Mouse (Mus musculus): ENCODE measurements around the gene Cldn14.
"Not testable (repeated sequence)": the region's sequence is repeated elsewhere in the genome, so short reads cannot be mapped to it uniquely, and the experiment has no call there.

Cldn14 gene

DNA sequence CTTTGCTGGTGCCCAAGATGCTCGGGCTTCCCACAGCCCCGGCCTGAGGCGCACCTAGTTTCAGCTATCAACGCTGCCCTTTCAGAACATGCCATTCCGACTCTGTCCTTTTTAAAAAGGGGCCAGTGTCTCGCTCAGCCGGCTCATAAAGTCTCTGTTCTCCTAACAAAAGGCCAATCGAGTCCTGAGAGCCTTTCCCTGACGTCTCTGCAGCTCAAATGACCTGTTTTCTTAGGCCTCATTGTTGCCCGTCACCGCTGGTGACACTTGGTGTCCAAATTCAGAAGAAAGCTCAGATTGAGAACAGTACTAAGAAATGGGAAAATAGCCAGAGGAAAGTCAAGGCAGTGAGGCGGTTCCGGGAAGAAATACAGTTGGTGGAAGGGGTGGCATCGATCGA, at the start of gene Cldn14:
Gene Cldn14 (minus strand): TSS at position 101 of the 400 bp plus-strand sequence.
- no peak for DNase-seq (ENCODE audit: low read depth, low spot score)

DNA sequence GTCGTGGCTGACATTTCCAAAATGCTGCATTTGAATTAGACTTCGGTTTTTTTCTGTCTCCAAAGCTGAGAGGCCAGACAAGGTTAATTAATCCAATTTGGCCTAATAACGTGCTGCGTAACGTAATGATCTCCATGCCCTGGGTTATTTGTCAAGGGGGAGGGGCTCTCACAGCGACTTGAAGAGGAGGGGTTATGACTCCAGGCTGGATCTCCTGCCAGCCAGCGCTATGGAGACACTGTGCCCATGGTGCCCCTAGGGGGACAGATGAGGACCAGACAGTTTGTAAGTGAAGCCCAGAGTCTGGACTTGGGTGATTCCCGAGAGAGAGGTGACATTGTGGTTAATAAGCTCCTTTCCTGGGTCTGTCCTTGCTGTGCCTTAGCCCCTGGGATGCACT, 46.9 kb upstream of the Cldn14 start:
- no peak for DNase-seq (ENCODE audit: low read depth, low spot score)

DNA sequence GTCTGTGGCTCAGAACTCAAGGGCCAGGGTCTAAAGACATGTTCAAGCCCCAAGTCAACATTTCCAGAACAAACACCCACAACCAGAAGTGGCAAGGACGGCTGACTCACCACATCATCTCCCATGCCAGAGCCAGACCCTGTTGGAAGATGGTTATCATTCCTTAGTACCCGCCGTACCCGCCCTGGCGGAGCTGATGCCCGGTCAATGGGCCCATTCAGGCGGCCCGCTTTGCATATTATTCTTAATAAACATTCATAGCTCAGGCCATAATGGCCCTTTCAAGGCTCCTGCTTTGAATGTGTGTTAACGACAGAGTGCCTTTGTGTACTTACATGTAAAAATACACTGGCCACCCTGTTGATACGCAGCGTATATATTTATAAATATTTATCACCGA, 46.5 kb upstream of the Cldn14 start:
- DNase-seq (ENCODE audit: low read depth, low spot score), result no peak

DNA sequence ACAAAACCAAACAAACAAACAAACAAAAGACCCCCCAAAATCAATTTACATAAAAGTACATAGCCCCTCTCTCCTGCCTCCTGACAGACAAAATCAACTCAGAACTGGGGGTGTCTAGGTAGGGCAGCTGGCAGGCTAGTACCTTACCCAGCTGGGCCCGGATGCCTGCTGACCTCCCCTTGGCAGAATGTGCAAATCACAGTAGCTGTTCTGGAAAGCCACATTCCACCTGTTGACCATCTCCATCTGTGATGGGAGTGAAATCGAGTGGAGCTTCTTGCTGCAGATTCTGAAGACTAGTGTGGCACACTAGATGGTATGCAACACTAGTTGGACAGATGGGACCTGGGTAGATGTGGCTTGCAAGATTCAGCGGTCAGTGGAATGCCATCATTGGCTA, 41.7 kb upstream of the Cldn14 start:
- no peak for DNase-seq (ENCODE audit: low read depth, low spot score)

DNA sequence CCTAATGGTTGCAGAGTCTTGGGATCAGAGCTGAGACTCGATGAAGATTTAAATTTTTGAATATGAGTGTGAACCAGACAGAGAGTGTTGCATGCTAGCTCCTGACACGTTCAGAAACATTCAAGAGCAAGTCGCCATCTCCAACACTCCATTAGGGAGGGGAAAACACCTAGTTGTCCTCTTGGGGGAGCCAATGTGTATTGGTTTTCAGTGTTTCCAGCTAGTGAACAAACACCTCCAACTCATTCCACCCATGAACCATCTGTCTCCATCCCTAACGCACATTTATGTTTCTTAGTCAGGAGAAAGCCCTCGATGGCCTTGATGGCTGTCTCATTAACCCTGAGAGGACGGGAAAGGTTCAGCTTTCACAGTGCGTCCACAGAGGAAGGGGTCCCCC, 36.4 kb upstream of the Cldn14 start:
- no peak for DNase-seq (ENCODE audit: low read depth, low spot score)

DNA sequence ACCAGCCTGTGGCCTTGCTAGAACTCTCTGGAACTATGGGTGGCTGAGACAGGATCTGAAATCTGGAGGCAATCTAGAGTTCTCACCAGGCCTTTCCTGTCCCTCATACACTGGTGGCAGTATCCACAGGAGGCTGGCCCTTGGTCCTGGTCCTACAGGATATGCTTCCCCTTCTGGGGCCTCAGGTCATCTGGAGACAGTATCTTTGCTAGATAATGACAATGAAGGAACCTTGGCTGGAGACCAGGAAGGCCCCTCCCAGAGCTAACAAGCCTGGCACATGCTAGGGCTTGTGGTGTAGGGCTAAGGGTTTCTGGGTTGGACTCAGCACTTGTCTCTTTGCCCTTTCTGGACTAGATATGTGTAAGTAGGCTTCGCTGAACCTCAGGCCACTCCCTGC, 35.2 kb upstream of the Cldn14 start:
- DNase-seq (ENCODE audit: low read depth, low spot score), result no peak

DNA sequence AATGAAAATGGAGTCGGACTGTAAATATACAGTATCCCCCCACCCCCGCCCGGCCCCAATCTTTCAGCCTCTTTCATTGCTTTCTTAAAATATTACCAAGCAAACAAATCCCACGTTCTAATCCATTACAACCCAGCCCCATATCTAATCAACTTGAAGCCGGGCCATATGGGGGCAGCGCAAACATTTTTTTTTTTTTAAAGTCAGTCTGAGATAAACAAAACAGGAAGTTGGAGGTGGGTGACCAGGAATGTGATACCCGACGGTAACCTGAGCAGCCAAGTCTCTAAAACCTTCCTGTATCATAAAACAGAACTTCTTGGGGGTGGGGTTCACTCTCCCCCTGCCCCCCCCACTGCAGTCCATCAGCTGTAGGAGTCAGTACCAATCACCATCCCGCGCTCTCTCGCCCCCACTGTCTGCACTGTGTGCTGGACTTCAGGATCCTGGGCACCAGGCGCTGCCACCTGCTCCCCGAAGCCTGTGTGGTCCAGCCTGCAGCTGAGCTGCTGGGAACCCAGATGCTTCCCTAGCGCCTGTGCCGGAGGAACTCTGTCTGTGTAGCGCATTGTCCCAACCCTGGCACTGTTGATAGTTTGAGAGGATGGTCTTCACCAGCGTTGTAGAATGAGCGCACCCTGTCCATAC, 32.6 kb upstream of the Cldn14 start:
- DNase-seq (ENCODE audit: low read depth, low spot score), result no peak

DNA sequence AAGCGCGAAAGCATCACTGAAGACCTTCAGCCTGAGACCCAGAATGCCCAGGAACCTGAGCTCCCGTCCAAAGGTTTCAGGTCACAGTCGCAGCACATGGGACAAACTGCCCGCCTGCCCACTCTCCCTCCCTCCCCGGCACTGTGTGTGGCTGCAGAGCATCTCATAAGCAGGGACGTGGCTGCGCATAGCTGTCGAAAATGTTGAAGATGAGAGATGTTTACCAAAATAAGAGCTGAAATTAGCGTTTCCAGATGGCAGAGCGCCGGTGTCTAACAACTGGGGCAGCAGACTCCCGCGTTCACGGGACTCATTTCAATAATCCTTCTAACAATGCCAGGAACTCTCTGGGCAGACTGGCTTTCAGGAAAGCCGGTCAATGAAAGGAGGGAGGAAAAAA, 31.8 kb upstream of the Cldn14 start:
- no peak for DNase-seq (ENCODE audit: low read depth, low spot score)

DNA sequence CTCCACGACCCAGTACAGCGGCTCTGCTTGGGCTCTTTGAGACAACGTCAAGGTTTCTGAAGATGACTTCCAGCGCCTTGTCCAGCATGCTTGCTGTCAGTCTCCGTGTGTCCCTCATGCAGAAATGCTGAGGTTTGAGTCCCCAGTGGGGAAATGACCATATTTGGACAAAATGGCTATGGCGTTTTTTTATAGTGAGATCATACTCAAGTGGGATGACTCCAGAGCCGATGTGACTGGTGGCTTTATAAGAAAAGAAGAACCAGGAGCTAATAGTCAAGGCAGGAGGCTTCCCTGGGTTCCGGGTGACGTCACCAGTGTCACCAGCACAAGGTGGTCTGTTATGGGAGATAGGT, 30.3 kb upstream of the Cldn14 start:
- DNase-seq (ENCODE audit: low read depth, low spot score), result no peak

DNA sequence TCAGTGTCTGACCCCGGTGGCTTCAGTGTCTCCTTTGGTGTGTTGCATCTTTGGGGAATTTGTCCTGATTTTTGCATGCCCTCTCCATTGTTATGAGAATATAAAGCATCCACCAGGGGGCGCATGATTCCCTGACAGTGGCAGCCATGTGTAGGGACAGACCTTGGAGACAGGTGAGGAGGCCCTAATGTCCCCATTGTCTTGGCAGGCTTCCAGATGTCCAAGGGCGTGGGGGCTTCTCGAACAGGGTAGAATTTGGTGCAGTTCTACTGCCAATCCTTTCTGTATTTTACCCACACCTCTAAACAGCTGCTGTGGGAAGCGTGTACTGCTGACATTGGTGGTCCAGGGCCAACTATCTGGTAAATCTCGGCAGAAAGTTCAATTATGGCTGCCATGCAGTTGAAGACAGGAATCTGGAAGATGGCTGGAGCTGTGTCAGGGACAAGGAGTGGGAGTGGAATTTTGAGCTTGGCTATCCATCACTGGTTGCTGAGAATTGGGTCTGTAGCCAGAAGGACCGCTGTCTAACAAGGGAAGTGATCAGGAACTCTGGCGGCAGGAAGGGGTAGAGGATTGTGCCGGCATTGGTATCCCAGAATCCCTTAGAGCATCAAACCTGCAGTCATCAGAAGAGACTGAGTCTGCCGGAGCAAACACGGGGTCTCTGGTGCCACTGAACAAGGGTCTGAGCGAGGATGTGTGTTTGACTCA, 29.8 kb upstream of the Cldn14 start:
- peak; percentile 42 for DNase-seq (ENCODE audit: low read depth, low spot score)

DNA sequence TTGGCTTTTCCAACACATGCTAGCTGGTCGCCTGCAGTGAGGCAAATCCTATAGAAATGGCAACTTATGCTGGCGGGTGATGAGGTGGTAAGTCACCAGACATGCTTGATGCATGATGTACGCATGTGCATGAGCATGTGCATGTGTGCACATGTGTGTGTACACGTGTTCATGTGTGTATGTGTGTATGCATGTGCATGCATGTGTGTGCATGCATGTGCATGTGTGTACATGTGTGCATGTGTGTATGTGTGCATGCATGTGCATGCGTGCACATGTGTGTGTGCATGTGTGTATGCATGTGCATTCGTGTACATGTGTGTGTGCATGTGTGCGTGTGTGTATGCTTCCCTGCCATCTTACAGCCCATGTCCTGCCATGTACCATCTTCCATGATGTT, 28.6 kb upstream of the Cldn14 start:
- no peak for DNase-seq (ENCODE audit: low read depth, low spot score)

DNA sequence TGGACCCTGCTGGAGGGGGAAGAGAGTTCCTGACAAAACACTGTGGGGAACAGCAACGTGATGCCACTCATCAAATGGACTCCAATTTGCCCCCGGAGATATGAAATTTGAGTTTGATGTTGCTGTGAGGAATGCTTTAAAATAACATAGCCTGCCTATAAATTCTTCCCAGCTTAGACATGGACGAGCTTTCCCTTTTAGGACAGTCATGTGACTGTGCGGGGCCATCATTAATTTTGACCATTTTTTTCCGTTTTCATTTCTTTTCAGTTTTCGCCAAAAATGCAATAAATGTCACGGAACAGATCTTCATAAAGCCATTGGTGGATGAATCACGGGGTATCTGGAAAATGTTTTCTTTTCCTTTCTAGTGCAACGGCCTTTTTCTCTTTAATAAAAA, 25.5 kb upstream of the Cldn14 start:
- no peak for DNase-seq (ENCODE audit: low read depth, low spot score)

DNA sequence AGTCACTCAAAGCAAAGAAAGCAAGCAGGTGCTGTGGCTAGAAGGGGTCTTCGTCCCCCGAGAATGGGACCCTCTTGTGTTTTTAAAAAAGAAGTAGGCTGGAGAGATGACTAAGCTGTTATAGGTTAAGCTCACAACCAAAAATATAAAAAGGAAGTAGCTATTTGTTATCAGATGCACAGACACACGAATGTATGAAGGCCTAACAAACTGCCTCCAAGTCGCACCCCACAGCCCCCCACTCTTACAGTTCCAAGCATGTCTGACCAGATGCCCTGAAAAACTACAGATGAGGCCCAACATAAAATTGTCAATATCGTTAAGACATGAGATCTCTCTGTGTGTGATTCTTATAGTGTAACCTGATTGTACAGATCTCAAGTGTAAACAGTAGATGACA, 23.6 kb upstream of the Cldn14 start:
- DNase-seq (ENCODE audit: low read depth, low spot score), result no peak

DNA sequence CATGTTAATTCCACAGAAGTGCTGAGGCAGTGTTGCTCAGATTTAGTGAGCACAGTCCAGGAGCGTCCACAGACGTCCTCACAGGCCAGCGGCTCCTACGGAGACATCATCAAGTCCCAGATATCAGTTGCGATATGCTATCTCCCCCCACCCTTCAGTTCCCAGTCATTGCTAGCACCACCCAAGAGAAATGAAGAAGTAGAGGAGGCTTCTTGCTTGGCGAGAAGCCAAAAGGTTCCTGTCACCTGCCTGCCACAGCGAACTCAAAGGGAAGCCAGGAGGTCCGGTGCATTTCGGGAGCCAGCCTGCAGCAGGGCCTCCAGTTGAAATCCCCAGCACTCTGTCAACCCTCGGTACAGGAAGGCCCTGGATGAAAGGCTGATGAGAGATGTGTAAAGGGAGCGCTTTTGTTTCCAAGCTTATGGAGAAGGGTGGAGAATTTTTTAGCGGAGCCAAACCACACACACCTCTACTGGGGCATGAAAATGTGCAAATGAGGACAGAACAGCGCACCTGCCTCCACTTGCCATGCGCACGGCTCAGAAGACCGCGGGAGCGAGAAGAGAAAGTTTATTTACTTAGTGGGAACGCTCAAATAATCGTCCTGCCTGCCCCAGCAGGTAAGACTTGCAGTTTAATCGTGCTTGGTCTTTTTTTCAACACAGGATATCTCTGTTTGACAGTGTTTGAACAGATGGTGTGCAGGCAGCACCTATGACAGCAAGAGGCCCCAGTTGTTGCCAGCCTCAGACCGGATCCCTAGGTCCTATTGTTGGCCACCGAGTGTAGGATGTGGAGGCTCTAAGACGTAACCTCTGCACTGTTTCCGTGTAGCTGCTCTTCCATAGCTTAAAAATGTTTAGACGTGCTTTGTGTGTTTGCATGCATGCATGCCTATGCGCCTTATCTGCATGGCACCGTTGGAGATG, 15.0 kb upstream of the Cldn14 start:
- no peak for DNase-seq (ENCODE audit: low read depth, low spot score)

DNA sequence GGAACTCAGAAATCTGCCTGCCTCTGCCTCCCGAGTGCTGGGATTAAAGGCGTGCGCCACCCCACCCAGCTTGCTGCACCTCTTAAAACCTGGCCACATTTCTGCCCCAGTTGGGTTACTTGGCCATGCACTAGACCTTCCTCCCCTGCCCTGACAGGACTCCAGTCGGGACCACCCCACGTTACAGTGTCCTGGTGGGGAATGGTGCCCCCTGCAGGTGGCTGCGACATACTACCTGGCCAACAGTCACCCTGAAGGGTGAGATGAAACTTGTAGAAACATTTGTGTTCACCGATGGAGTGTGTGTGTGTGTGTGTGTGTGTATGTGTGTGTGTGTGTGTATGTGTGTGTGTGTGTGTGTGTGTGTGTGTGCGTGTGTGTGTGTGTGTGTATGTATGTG, 11.1 kb upstream of the Cldn14 start:
- not testable (repeated sequence) for DNase-seq (ENCODE audit: low read depth, low spot score)

DNA sequence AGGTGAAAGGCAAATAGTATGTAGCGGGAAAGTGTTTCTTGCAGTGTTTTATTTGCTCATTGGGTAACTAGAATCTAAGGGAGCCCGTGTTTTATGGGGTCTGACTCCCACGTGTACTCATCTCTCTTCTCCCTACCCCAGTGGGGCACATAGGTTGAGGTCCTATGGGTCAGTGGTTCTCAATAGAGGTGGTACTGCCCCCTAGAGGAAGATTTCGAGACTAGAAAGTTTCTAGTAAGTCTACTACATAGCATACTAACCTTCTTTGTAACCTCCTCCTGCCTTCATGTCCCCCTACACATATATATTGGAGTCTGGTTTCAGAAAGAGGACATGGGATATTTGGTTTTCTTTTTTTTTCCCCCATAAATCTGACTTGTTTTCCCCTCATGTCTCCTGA, 9.3 kb upstream of the Cldn14 start:
- no peak for DNase-seq (ENCODE audit: low read depth, low spot score)

DNA sequence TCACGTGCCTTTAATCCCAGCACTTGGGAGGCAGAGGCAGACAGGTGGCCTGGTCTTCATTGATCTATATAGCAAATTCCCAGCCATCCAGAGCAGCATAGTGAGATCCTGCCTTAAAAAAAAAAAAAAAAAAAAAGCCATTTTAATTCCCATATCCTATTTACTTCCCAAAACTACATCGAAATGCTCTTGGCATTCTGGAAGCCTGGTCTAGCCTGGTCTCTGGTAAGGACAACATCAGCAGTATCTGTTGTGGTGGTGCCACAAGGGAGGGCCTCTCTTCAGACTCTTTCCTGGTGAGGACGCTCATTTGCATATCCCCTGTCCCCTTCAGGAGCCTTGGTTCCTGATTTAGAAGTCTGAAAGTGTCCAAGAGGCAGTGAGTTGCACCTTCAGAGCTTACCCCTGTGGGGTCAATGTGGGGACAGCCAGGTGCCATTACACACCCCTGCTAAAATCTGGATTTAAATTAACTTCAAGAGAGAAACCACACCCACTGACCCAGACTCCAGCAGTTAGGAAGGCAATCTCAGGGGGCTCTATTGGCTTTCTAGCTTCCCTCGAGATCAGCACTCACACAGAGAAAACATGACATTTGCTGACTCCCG, 6.0 kb upstream of the Cldn14 start:
- DNase-seq (ENCODE audit: low read depth, low spot score), result no peak

DNA sequence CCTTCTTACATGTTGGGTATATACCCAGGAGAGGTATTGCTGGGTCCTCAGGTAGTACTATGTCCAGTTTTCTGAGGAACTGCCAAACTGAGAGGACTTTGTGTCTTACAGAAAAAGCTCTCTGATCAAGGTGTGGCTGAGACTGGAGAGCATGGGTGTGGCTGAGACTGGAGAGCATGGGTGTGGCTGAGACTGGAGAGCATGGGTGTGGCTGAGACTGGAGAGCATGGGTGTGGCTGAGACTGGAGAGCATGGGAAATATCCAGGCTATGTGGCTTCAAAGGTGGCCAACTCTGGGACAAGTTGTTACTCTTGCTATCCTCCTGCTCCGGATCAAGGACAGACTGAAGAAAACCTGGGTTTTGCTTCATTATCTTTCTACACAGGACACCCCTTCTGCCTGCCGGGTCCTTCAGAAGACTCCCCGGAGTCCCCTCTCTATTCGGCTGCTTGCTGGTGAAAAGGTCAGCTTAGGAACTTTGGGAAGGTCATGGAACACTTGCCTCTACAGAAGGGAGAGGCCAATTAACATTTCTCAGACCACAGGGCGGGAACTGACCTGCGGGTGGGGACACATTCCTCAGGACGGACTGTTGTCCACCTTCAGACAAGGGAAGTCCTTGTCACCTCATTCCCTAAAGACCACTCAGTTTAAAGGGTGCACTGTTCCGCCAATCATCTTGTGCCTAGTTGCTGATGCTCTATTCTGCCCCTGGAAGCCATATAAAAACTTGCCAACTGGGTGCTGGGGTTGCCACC, 4.9 kb upstream of the Cldn14 start:
- DNase-seq (ENCODE audit: low read depth, low spot score), result not testable (repeated sequence)

DNA sequence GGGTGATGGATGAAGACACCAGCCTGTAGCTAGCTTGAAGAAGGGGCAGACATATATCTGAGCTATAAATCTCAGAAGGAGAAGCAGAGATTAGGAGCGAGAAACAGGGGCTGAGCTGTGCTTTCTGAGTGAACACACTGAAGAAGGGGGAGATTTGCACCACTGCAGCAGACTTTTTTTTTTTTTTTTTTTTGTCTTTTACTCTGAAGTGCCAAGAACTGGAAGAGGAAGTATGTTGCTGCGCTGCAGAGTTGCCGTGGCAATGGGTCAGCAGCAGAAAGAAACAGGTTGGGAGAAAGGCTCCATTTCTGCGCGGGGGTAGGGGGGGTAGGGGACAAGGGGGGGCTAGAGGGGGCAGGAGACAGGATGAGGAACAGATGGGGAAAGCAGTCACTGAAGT, 2.6 kb upstream of the Cldn14 start:
- no peak for DNase-seq (ENCODE audit: low read depth, low spot score)

DNA sequence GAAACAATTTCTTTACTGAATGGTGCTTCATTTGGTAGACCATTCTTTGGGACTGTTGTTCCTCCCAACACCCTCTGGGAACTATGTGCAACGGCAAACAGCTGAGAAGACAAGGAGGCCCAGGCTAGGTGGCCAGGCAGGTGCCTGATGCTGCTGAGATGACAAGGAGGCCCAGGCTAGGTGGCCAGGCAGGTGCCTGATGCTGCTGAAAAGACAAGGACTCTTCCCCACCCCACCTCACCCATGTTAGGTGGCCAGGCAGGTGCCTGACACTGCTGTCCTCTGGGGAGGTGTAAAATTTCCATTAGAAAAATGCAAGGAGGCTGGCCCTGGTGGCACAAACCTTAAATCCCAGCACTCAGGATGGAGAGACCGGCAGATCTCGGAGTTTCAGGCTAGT, 2.0 kb upstream of the Cldn14 start:
- DNase-seq (ENCODE audit: low read depth, low spot score), result no peak

DNA sequence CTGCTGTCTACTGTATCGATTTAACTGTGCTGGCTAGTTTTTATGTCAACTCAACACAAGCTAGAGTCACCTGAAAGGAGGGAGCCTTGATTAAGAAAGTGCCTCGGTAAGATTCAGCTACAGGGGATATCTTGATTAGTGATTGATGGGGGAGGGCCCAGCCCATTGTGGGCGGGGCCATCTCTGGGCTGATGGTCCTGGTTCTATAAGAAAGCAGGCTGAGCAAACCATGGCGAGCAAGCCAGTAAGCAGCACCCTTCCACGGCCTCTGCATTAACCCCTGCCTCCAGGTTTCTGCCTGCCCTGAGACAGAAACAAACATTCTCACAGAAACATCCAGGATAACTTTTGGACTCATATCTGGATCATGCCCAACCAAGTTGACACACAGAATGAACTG, 1.5 kb upstream of the Cldn14 start:
- no peak for DNase-seq (ENCODE audit: low read depth, low spot score)

DNA sequence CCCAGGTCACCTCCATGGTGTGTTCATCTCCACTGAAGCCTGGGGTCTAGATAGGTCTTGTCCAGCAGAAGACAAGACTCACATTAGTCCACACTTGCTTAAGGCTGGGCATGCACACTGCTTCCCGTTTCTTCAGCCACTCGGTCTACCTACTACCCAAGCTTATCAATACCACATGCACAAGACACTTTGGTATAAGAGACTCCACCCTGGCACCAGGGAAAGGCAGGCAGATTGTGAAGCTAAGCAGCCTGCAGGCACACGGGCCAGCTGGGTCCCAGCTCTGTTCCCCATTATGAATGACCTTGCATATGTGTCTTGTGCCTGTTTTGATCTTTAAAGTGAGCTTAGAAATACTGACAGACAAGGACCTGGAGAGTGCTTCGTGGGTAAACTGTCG, 719 bp upstream of the Cldn14 start:
- DNase-seq (ENCODE audit: low read depth, low spot score), result no peak

Measured in c-Kit-negative CD71-positive TER-119-positive erythroid progenitor cells, embryonic 14.5 days (primary cell).